Mouse (Mus musculus): ENCODE results near the gene Bpifa2.

GRCm38 (mm10) chr2:153962821-153963331 lies 45.2 kb upstream of the Bpifa2 start:
- TF ChIP-seq CTCF (IDR thresholded peaks at IDR 0.05; ENCODE audit: low read depth, low read length) (no peak), GATA1 (IDR thresholded peaks at IDR 0.05; ENCODE audit: borderline replicate concordance, low read length) (no peak), TAL1 (conservative IDR thresholded peaks at IDR 0.05; ENCODE audit: low read depth, low read length) (no peak)
